Mouse (Mus musculus) embryonic fibroblast, embryonic 13.5 days (primary cell): ENCODE results near the gene Tmigd1.

Source experiments
- CTCF ChIP-seq: IDR thresholded peaks from 2 replicates; pipeline ENCODE4 v1.5.1; 2011; ENCODE audit warnings: mild to moderate bottlenecking, control low read depth, low read length, moderate library complexity, borderline replicate concordance; ENCODE audit not compliant: insufficient read depth
- POLR2A ChIP-seq: IDR thresholded peaks from 2 replicates; pipeline ENCODE4 v1.6.1; 2011; ENCODE audit warnings: low read depth, mild to moderate bottlenecking, control low read depth, low read length, moderate library complexity

- TF ChIP-seq CTCF (no peak), POLR2A (no peak)
Observed at GRCm38 (mm10) chr11:76889339-76890164, 12.4 kb upstream of the Tmigd1 start.
